Mouse (Mus musculus): ENCODE results near the gene Bmper. TPM values are rescaled to one million over a fixed set of nuclear protein-coding genes. Genes with fewer than 3 reads are reported as not detected.
A peak's percentile ranks its signal among the peaks of the same experiment; 100 is the strongest.

Gene Bmper
- polyA plus RNA-seq, 1 experiment from 2014 or later = 0.72 TPM

GRCm38 (mm10) chr9:23192567-23193331 is 30.1 kb upstream of the Bmper start:
- 76% methylated on average over 3 of the region's 3 CpGs for WGBS (ENCODE audit: insufficient replicate concordance)
- H3K9me3 ChIP-seq (ENCODE audit: low read length) = no peaks in the 10 kb centered on the region
- DNase-seq = no peak
- no peak overlapping the region for H3K9ac ChIP-seq (replicated peaks)
- H3K27ac ChIP-seq (ENCODE audit: low read depth) = no peak overlapping the region
- no peak for ATAC-seq
- no peaks in the 10 kb centered on the region for H3K4me1 ChIP-seq (ENCODE audit: insufficient read depth)
- no peaks in the 10 kb centered on the region for H3K36me3 ChIP-seq (replicated peaks; ENCODE audit: insufficient read depth, low read length)
- no peak for TF ChIP-seq EP300 (IDR thresholded peaks at IDR 0.05; ENCODE audit: low read depth)
- peak; percentile 23; the same call in 1 of the 2 replicates for TF ChIP-seq CTCF (IDR thresholded peaks at IDR 0.05; ENCODE audit: low read depth)
- H3K4me2 ChIP-seq (ENCODE audit: low read depth, low read length) = no peak overlapping the region
- H3K27me3 ChIP-seq (ENCODE audit: insufficient read depth, low read length) = no peaks in the 10 kb centered on the region
- H3K4me3 ChIP-seq (ENCODE audit: low read depth, low read length) = no peak overlapping the region

- no peak for ATAC-seq
- 77% methylated on average over 4 of the region's 4 CpGs for WGBS (ENCODE audit: insufficient replicate concordance)
Measured at GRCm38 (mm10) chr9:23198996-23199395, 23.9 kb upstream of the Bmper start.

GRCm38 (mm10) chr9:23199841-23200240 is 23.0 kb upstream of the Bmper start:
- DNase-seq = no peak
- Histone ChIP-seq H3K4me1 (ENCODE audit: insufficient read depth) (no peaks in the 10 kb centered on the region), H3K4me2 (ENCODE audit: low read depth, low read length) (no peak overlapping the region), H3K4me3 (ENCODE audit: low read depth, low read length) (no peak overlapping the region), H3K9me3 (ENCODE audit: low read length) (no peaks in the 10 kb centered on the region), H3K9ac (replicated peaks) (no peak overlapping the region), H3K27ac (ENCODE audit: low read depth) (no peak overlapping the region), H3K27me3 (ENCODE audit: insufficient read depth, low read length) (0 out of 2 replicates have a peak, but pooled peaks cover 4% of the 10 kb centered on the region), H3K36me3 (replicated peaks; ENCODE audit: insufficient read depth, low read length) (no peaks in the 10 kb centered on the region)
- no peak for TF ChIP-seq CTCF (IDR thresholded peaks at IDR 0.05; ENCODE audit: low read depth)
- TF ChIP-seq EP300 (IDR thresholded peaks at IDR 0.05; ENCODE audit: low read depth) = no peak
- no peak for ATAC-seq
- WGBS (ENCODE audit: insufficient replicate concordance) = 64% methylated on average over 1 of the region's 1 CpGs

More at GRCm38 (mm10) chr9:23198996-23199395, 23.9 kb upstream of the Bmper start:
- H3K4me2 ChIP-seq (ENCODE audit: low read depth, low read length) = no peak overlapping the region
- 0 out of 2 replicates have a peak, but pooled peaks cover 2% of the 10 kb centered on the region for H3K27me3 ChIP-seq (ENCODE audit: insufficient read depth, low read length)
- no peaks in the 10 kb centered on the region for H3K9me3 ChIP-seq (ENCODE audit: low read length)
- no peak for TF ChIP-seq CTCF (IDR thresholded peaks at IDR 0.05; ENCODE audit: low read depth)
- TF ChIP-seq EP300 (IDR thresholded peaks at IDR 0.05; ENCODE audit: low read depth) = no peak
- no peak overlapping the region for H3K27ac ChIP-seq (ENCODE audit: low read depth)
- H3K4me1 ChIP-seq (ENCODE audit: insufficient read depth) = no peaks in the 10 kb centered on the region
- no peaks in the 10 kb centered on the region for H3K36me3 ChIP-seq (replicated peaks; ENCODE audit: insufficient read depth, low read length)
- H3K4me3 ChIP-seq (ENCODE audit: low read depth, low read length) = no peak overlapping the region
- no peak for DNase-seq
- H3K9ac ChIP-seq (replicated peaks) = no peak overlapping the region

GRCm38 (mm10) chr9:23200828-23201227 is 22.0 kb upstream of the Bmper start:
- no peaks in the 10 kb centered on the region for H3K4me1 ChIP-seq (ENCODE audit: insufficient read depth)
- TF ChIP-seq CTCF (IDR thresholded peaks at IDR 0.05; ENCODE audit: low read depth) (no peak), EP300 (IDR thresholded peaks at IDR 0.05; ENCODE audit: low read depth) (no peak)
- H3K27ac ChIP-seq (ENCODE audit: low read depth) = no peak overlapping the region
- ATAC-seq = no peak
- H3K4me3 ChIP-seq (ENCODE audit: low read depth, low read length) = no peak overlapping the region
- no peak overlapping the region for H3K9ac ChIP-seq (replicated peaks)
- 58% methylated on average over 4 of the region's 4 CpGs for WGBS (ENCODE audit: insufficient replicate concordance)
- no peak for DNase-seq
- no peaks in the 10 kb centered on the region for H3K36me3 ChIP-seq (replicated peaks; ENCODE audit: insufficient read depth, low read length)
- H3K9me3 ChIP-seq (ENCODE audit: low read length) = no peaks in the 10 kb centered on the region
- 0 out of 2 replicates have a peak, but pooled peaks cover 4% of the 10 kb centered on the region for H3K27me3 ChIP-seq (ENCODE audit: insufficient read depth, low read length)
- H3K4me2 ChIP-seq (ENCODE audit: low read depth, low read length) = no peak overlapping the region

- Histone ChIP-seq H3K9ac (replicated peaks) (no peak overlapping the region), H3K27me3 (ENCODE audit: insufficient read depth, low read length) (0 out of 2 replicates have a peak, but pooled peaks cover 4% of the 10 kb centered on the region), H3K4me1 (ENCODE audit: insufficient read depth) (no peaks in the 10 kb centered on the region), H3K27ac (ENCODE audit: low read depth) (no peak overlapping the region), H3K4me3 (ENCODE audit: low read depth, low read length) (no peak overlapping the region), H3K4me2 (ENCODE audit: low read depth, low read length) (no peak overlapping the region), H3K9me3 (ENCODE audit: low read length) (no peaks in the 10 kb centered on the region), H3K36me3 (replicated peaks; ENCODE audit: insufficient read depth, low read length) (no peaks in the 10 kb centered on the region)
- no peak for DNase-seq
- ATAC-seq = no peak
- WGBS (ENCODE audit: insufficient replicate concordance) = 77% methylated on average over 4 of the region's 4 CpGs
- TF ChIP-seq EP300 (IDR thresholded peaks at IDR 0.05; ENCODE audit: low read depth) = no peak
- no peak for TF ChIP-seq CTCF (IDR thresholded peaks at IDR 0.05; ENCODE audit: low read depth)
Measured at GRCm38 (mm10) chr9:23202431-23202830, 20.4 kb upstream of the Bmper start.

GRCm38 (mm10) chr9:23204339-23205288 is 18.3 kb upstream of the Bmper start:
- no peak overlapping the region for H3K27ac ChIP-seq (ENCODE audit: low read depth)
- H3K4me1 ChIP-seq (ENCODE audit: insufficient read depth) = no peaks in the 10 kb centered on the region
- H3K36me3 ChIP-seq (replicated peaks; ENCODE audit: insufficient read depth, low read length) = no peaks in the 10 kb centered on the region
- H3K9ac ChIP-seq (replicated peaks) = no peak overlapping the region
- no peak overlapping the region for H3K4me3 ChIP-seq (ENCODE audit: low read depth, low read length)
- no peak for ATAC-seq
- H3K27me3 ChIP-seq (ENCODE audit: insufficient read depth, low read length) = 0 out of 2 replicates have a peak, but pooled peaks cover 4% of the 10 kb centered on the region
- DNase-seq = no peak
- no peaks in the 10 kb centered on the region for H3K9me3 ChIP-seq (ENCODE audit: low read length)
- TF ChIP-seq CTCF (IDR thresholded peaks at IDR 0.05; ENCODE audit: low read depth) = no peak
- no peak for TF ChIP-seq EP300 (IDR thresholded peaks at IDR 0.05; ENCODE audit: low read depth)
- H3K4me2 ChIP-seq (ENCODE audit: low read depth, low read length) = no peak overlapping the region
- 27% methylated on average over 17 of the region's 17 CpGs for WGBS (ENCODE audit: insufficient replicate concordance)

Data from liver, postnatal 0 days (tissue).